Mouse (Mus musculus): ENCODE measurements at regions not wholly inside any gene's neighbourhood (a gene's known extent, or its start where the extent isn't known, plus 50 kb on each side); places are given as distances from the start of the nearest gene placed in this dataset.

GRCm38 (mm10) chr13:85773848-85774247 is 272.9 kb downstream of the Cox7c start:
- DNase-seq (ENCODE audit: low read depth, low spot score): peak; percentile 37

- no peak for DNase-seq (ENCODE audit: low read depth, low spot score)
Observed at GRCm38 (mm10) chr13:85771027-85771681, 275.6 kb downstream of the Cox7c start.

GRCm38 (mm10) chr13:85770538-85770937 is 276.2 kb downstream of the Cox7c start:
- DNase-seq (ENCODE audit: low read depth, low spot score): no peak

- no peak for DNase-seq (ENCODE audit: low read depth, low spot score)
Observed at GRCm38 (mm10) chr13:85768520-85768919, 278.2 kb downstream of the Cox7c start.

GRCm38 (mm10) chr13:85724616-85725015 is 322.1 kb downstream of the Cox7c start:
- DNase-seq (ENCODE audit: low read depth, low spot score): no peak

- DNase-seq (ENCODE audit: low read depth, low spot score): no peak
Observed at GRCm38 (mm10) chr13:85724105-85724504, 322.6 kb downstream of the Cox7c start.

GRCm38 (mm10) chr13:85720314-85720713 is 326.4 kb downstream of the Cox7c start:
- DNase-seq (ENCODE audit: low read depth, low spot score): no peak

- no peak for DNase-seq (ENCODE audit: low read depth, low spot score)
Observed at GRCm38 (mm10) chr13:85715883-85716498, 330.7 kb downstream of the Cox7c start.

GRCm38 (mm10) chr13:85692374-85692773 is 354.3 kb downstream of the Cox7c start:
- DNase-seq (ENCODE audit: low read depth, low spot score): no peak

Data from ZHBTc4 (cell line).